Mouse (Mus musculus) limb, embryonic 14.5 days (tissue): ENCODE measurements around the gene Kbtbd6. TPM values are rescaled to one million over a fixed set of nuclear protein-coding genes. Genes with fewer than 3 reads are reported as not detected.
"Not testable (repeated sequence)": the region's sequence is repeated elsewhere in the genome, so short reads cannot be mapped to it uniquely, and the experiment has no call there.

Experiments
- ATAC-seq: fragments of 200-750 bp; cut with Nextera tagmentation; 2 replicates; pipeline ENCODE4 v1.8.0; 2017; ENCODE audit warnings: low read depth, moderate number of reproducible peaks, moderate TSS enrichment; ENCODE audit not compliant: low FRiP score
- DNase-seq: peaks from one replicate; pipeline ENCODE4 v3.0.0-alpha.2; 2015; ENCODE audit warnings: low spot score
- H3K27ac ChIP-seq: fragments of 300-500 bp; sonication (generic); replicated peaks from 2 replicates; pipeline ENCODE4 v1.5.1; 2014; ENCODE audit warnings: low read depth, mild to moderate bottlenecking, low read length, moderate library complexity, mixed read lengths
- H3K27me3 ChIP-seq: fragments of 300-500 bp; sonication (generic); 2 replicates; pipeline ENCODE4 v1.6.1; 2014; ENCODE audit warnings: low read length, mixed read lengths; ENCODE audit not compliant: control insufficient read depth, insufficient read depth
- H3K36me3 ChIP-seq: fragments of 300-500 bp; sonication (generic); 2 replicates; pipeline ENCODE4 v1.6.1; 2014; ENCODE audit warnings: mild to moderate bottlenecking, low read length, moderate library complexity, mixed read lengths; ENCODE audit not compliant: control insufficient read depth, insufficient read depth
- H3K4me1 ChIP-seq: fragments of 300-500 bp; sonication (generic); 2 replicates; pipeline ENCODE4 v1.6.1; 2014; ENCODE audit warnings: antibody characterized with exemption, low read length, mixed read lengths; ENCODE audit not compliant: control insufficient read depth, insufficient read depth
- H3K4me2 ChIP-seq: fragments of 300-500 bp; sonication (generic); replicated peaks from 2 replicates; pipeline ENCODE4 v1.6.1; 2014; ENCODE audit warnings: low read depth, mild to moderate bottlenecking, low read length, moderate library complexity; ENCODE audit not compliant: severe bottlenecking
- H3K4me3 ChIP-seq: fragments of 300-500 bp; sonication (generic); replicated peaks from 2 replicates; pipeline ENCODE4 v1.5.1; 2014; ENCODE audit warnings: low read length
- H3K9ac ChIP-seq: fragments of 300-500 bp; sonication (generic); 2 replicates; pipeline ENCODE4 v1.6.1; 2014; ENCODE audit warnings: mild to moderate bottlenecking, low read depth, low read length, moderate library complexity; ENCODE audit not compliant: severe bottlenecking
- H3K9me3 ChIP-seq: fragments of 300-500 bp; sonication (generic); 2 replicates; pipeline ENCODE4 v1.6.1; 2016; ENCODE audit warnings: low read length; ENCODE audit not compliant: control insufficient read depth
- POLR2A ChIP-seq: fragments of 200-500 bp; IDR thresholded peaks from 2 replicates; pipeline ENCODE4 v1.8.0; 2012; ENCODE audit warnings: inconsistent platforms, mild to moderate bottlenecking, moderate library complexity, borderline replicate concordance; ENCODE audit not compliant: insufficient read depth, insufficient read length; ENCODE audit errors: extremely low read depth
- WGBS: fragments of 180-500 bp; shearing (Covaris S2); extraction: QIAGEN DNeasy Blood & Tissue Kit; methylation state at CpG from one replicate; pipeline ENCODE4 v1.1.7; 2014; 5-methylcytosine and 5-hydroxymethylcytosine counted together
- polyA plus RNA-seq, 2 experiments: library from polyadenylated mRNA; depleted of rRNA in 1 of 2; stranded (reverse) in 1 of 2; unstranded in 1 of 2; fragments of >200 nt; fragmentation: Nextera tagmentation in 1 of 2; extraction: Ambion mirVana in 1 of 2; gene quantifications; 2 replicates each; pipeline versions ENCODE4 v1.2.1 to v1.2.3; 2012 to 2014

The Kbtbd6 gene
- polyA plus RNA-seq (2012; rRNA removed) (2.1 and 2.4 TPM in 2 replicates), polyA plus RNA-seq (2014; fragmentation: Nextera tagmentation; extraction: Ambion mirVana) (2.1 and 2.5 TPM in 2 replicates)

GRCm38 (mm10) chr14:79451681-79452590 is at the start of gene Kbtbd6:
Gene Kbtbd6, plus strand, starts transcription at chr14:79451835.
- Histone ChIP-seq H3K4me3 (peak within 1 kb of the TSS; percentile 49), H3K4me2 (peak within 1 kb of the TSS; percentile 58), H3K9ac (peak within 1 kb of the TSS; percentile 52), H3K27ac (0 out of 2 replicates have a peak within 1 kb of the TSS, but pooled peaks have one; percentile 48)
- not testable (repeated sequence) for H3K36me3 ChIP-seq, H3K27me3 ChIP-seq, H3K9me3 ChIP-seq, H3K4me1 ChIP-seq
- DNase-seq (peak; percentile 98), ATAC-seq (peak; percentile 92)
- WGBS = 14% methylated on average over 36 of the region's 89 CpGs

DNA sequence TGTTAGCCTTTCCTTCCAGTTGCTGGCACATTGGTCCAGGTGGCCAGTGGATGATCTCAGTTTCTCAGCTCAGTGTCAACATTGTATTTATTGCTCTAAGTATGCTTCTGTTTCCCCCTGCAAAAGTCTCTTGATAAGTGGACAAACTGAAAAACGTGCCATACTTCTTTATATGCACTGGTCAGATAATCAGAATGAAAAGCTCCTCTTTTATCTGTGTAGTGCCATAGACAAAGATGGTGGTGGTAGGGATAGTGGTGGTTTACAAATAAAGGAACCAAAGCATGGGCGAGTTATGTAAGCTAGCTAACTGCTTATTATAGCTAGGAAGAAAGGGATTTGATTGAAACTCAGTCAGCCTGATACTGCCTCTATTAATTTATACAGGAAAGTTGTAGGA is 44.0 kb upstream of the Kbtbd6 start:
- no peaks in the 10 kb centered on the region for H3K9me3 ChIP-seq
- no peak overlapping the region for H3K4me2 ChIP-seq
- no peak overlapping the region for H3K27ac ChIP-seq
- no peak overlapping the region for H3K4me3 ChIP-seq
- 74% methylated on average over 2 of the region's 2 CpGs for WGBS
- no peak overlapping the region for H3K9ac ChIP-seq
- DNase-seq (no peak), ATAC-seq (no peak)
- H3K36me3 ChIP-seq = peaks cover 24% of the 10 kb centered on the region
- H3K27me3 ChIP-seq = no peaks in the 10 kb centered on the region
- no peak for TF ChIP-seq POLR2A
- H3K4me1 ChIP-seq = no peaks in the 10 kb centered on the region

- H3K36me3 ChIP-seq = peaks cover 21% of the 10 kb centered on the region
- H3K4me3 ChIP-seq = no peak overlapping the region
- no peaks in the 10 kb centered on the region for H3K9me3 ChIP-seq
- TF ChIP-seq POLR2A = no peak
- no peak for ATAC-seq
- no peak overlapping the region for H3K27ac ChIP-seq
- no peak for DNase-seq
- no peaks in the 10 kb centered on the region for H3K27me3 ChIP-seq
- H3K4me2 ChIP-seq = no peak overlapping the region
- no peaks in the 10 kb centered on the region for H3K4me1 ChIP-seq
- no peak overlapping the region for H3K9ac ChIP-seq
- 90% methylated on average over 6 of the region's 6 CpGs for WGBS
Observed at GRCm38 (mm10) chr14:79409278-79409830, 42.3 kb upstream of the Kbtbd6 start.

DNA sequence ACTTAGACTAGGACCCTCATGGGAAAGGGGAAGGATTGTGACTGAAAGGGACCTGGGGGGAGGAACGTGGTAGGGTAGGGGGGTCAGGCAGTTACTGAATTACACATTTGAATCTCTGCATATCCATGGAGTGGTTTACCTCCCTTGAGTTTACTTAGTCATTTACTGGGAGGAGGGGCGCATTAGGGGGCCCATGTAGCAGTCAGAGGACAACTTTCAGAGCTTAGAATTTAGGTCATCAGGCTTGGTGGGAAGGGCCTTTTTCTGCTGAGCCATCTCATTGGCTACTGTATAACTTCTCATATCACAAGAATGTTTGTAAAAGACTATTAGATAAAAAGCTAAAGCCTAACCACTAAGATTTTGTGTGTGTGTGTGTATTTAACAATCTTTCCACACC is 41.0 kb upstream of the Kbtbd6 start:
- Histone ChIP-seq H3K4me2 (no peak overlapping the region), H3K27ac (no peak overlapping the region), H3K9ac (no peak overlapping the region), H3K36me3 (peaks cover 21% of the 10 kb centered on the region), H3K4me1 (no peaks in the 10 kb centered on the region), H3K9me3 (no peaks in the 10 kb centered on the region), H3K4me3 (no peak overlapping the region), H3K27me3 (no peaks in the 10 kb centered on the region)
- DNase-seq (no peak), ATAC-seq (no peak)
- WGBS = 76% methylated on average over 2 of the region's 2 CpGs
- TF ChIP-seq POLR2A = no peak

DNA sequence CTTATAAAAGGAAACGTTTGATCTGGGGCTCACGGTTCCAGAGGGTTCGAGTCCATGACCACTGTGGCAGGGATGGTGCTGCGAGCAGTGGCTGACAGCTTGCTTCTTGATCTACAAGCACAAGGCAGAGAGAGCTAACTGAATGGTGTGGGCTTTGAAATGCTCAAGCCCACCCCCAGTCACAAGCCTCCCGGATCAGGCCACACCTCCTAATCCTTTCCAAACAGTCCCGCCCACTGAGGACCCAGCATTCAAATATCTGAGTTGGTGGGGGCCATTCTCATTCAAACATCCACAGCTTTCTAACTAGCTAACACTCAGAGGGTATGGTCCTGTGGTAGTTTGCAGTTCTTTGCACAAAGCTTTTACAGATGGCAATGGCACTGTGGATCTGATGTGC is 38.5 kb upstream of the Kbtbd6 start:
- Histone ChIP-seq H3K4me2 (no peak overlapping the region), H3K36me3 (peaks cover 16% of the 10 kb centered on the region), H3K4me1 (no peaks in the 10 kb centered on the region), H3K27me3 (no peaks in the 10 kb centered on the region), H3K9me3 (no peaks in the 10 kb centered on the region), H3K9ac (no peak overlapping the region), H3K27ac (no peak overlapping the region), H3K4me3 (no peak overlapping the region)
- no peak for DNase-seq
- TF ChIP-seq POLR2A = no peak
- 84% methylated on average over 6 of the region's 6 CpGs for WGBS
- no peak for ATAC-seq
